Mouse (Mus musculus) CD4-positive, CD25-positive, alpha-beta regulatory T cell, adult 9 weeks (primary cell): Measurements from ENCODE around the gene Gm6890. TPM values are rescaled to one million over a fixed set of nuclear protein-coding genes. Genes with fewer than 3 reads are reported as not detected.

Source experiments
- polyA plus RNA-seq: library from polyadenylated mRNA; unstranded; fragments of 100-300 nt; shearing (Covaris generic); gene quantifications from one replicate; pipeline ENCODE4 v1.2.1, GENCODE M21; 2017

The Gm6890 gene
- polyA plus RNA-seq = not detected

GRCm38 (mm10) chrX:74740627-74741026 is at the start of gene Gm6890:
TSS of gene Gm6890 (plus strand) at chrX:74740927.

Other genes starting within 250 kb of the Gm6890 start
- not detected for gene Olfr1326-ps1, start 166.0 kb upstream of the Gm6890 start, polyA plus RNA-seq
- gene Olfr1325, start 148.2 kb upstream of the Gm6890 start, polyA plus RNA-seq = not detected
- gene Gm5640, start 95.3 kb upstream of the Gm6890 start, polyA plus RNA-seq = not detected
- gene Gm5936, start 96.3 kb downstream of the Gm6890 start, polyA plus RNA-seq = not detected